ENCODE assay signal across 10 mouse cellular contexts in genomic region chr4:155469590-155470262, GRCm38 (mm10). TPM values are rescaled to one million over a fixed set of nuclear protein-coding genes. Genes with fewer than 3 reads are reported as not detected.
A peak's percentile ranks its signal among the peaks of the same experiment; 100 is the strongest.
DNase-seq lines count a peak whose midpoint lies in the region; ATAC-seq and TF ChIP-seq lines count a peak whose summit lies in the region.
"Had no signal": no experiment of that assay in that cellular context is flagged by ENCODE, and none has a peak within 500 bp of the region (broad histone marks: within the 10 kb centered on the region; RNA-seq: fewer than 3 reads in every experiment).

No protein-coding gene starts in this region.

- 0 out of 2 replicates have a peak, but pooled peaks have one; percentile 17 for ATAC-seq in kidney, embryonic 15.5 days (replicated peaks; ENCODE audit: low FRiP score)

- H3K27me3 ChIP-seq in heart, embryonic 10.5 days (ENCODE audit: insufficient read depth, poor library complexity, severe bottlenecking), result peaks cover 79% of the 10 kb centered on the region
- H3K27me3 ChIP-seq in E14TG2a.4 (ENCODE audit: insufficient read depth, low read length), result peaks cover 65% of the 10 kb centered on the region
- no peaks in the 10 kb centered on the region for H3K27me3 ChIP-seq in kidney, embryonic 15.5 days

- H3K36me3 ChIP-seq in heart, embryonic 10.5 days, result no peaks in the 10 kb centered on the region
- H3K36me3 ChIP-seq in E14TG2a.4 (ENCODE audit: insufficient read depth, low read length), result no peaks in the 10 kb centered on the region
- no peaks in the 10 kb centered on the region for H3K36me3 ChIP-seq in kidney, embryonic 15.5 days
- H3K36me3 ChIP-seq: G1E had no signal

- no peak overlapping the region for H3K27ac ChIP-seq in heart, embryonic 10.5 days
- no peak overlapping the region for H3K27ac ChIP-seq in kidney, embryonic 15.5 days
- H3K27ac ChIP-seq: liver, embryonic 14.5 days had no signal

- no peak overlapping the region; the same call in 1 of the 2 replicates for H3K4me3 ChIP-seq in heart, embryonic 10.5 days
- H3K4me3 ChIP-seq in E14TG2a.4 (replicated peaks; ENCODE audit: low read length), result peak overlapping the region; percentile 74
- H3K4me3 ChIP-seq in kidney, embryonic 15.5 days (replicated peaks), result no peak overlapping the region

- H3K9ac ChIP-seq in kidney, embryonic 15.5 days, result no peak overlapping the region
- H3K9ac ChIP-seq: liver, embryonic 14.5 days had no signal

- TF ChIP-seq CTCF in E14TG2a.4 (conservative IDR thresholded peaks at IDR 0.05; ENCODE audit: low read length), result no peak

- no peaks in the 10 kb centered on the region for H3K9me3 ChIP-seq in heart, embryonic 10.5 days
- H3K9me3 ChIP-seq in E14TG2a.4 (ENCODE audit: low read length), result no peaks in the 10 kb centered on the region
- H3K9me3 ChIP-seq in kidney, embryonic 15.5 days (replicated peaks), result no peaks in the 10 kb centered on the region
- H3K9me3 ChIP-seq: G1E had no signal

- peaks cover 18% of the 10 kb centered on the region for H3K4me1 ChIP-seq in heart, embryonic 10.5 days
- peaks cover 47% of the 10 kb centered on the region for H3K4me1 ChIP-seq in E14TG2a.4 (replicated peaks; ENCODE audit: low read depth, low read length)
- H3K4me1 ChIP-seq in kidney, embryonic 15.5 days, result peaks cover 14% of the 10 kb centered on the region; the same call in 1 of the 2 replicates

- WGBS in heart, embryonic 10.5 days, result 70% methylated on average over 18 of the region's 18 CpGs
- WGBS in kidney, embryonic 15.5 days, result 83% methylated on average over 18 of the region's 18 CpGs

- peak overlapping the region; percentile 55 for H3K4me2 ChIP-seq in kidney, embryonic 15.5 days

- peak; percentile 98 for DNase-seq in heart, adult 11 months
- no peak for DNase-seq in heart, embryonic 10.5 days (ENCODE audit: low spot score)
- peak; percentile 92 for DNase-seq in gastrocnemius, adult 18-20 months (ENCODE audit: low spot score)
- DNase-seq in c-Kit-positive CD71-positive TER-119-positive erythroid progenitor cells, embryonic 14.5 days (ENCODE audit: low spot score), result no peak
- no peak for DNase-seq in B cell, adult 2 months
- DNase-seq in neural tube, embryonic 10.5 days (ENCODE audit: extremely low spot score, low spot score), result no peak

RNA-seq across cellular contexts. Expression of gene Tmem52, which starts 0.8 kb away (rescaled TPM):
- not detected in 2 replicates for polyA plus RNA-seq in heart, embryonic 10.5 days (2016; fragmentation: Nextera tagmentation; extraction: Ambion mirVana)
- total RNA-seq in gastrocnemius, adult 18-20 months (2021), result 100 to 1,000 TPM; 138 to 243 TPM
- polyA plus RNA-seq in kidney, embryonic 15.5 days (2015; fragmentation: Nextera tagmentation; extraction: Ambion mirVana), result 1.0 and 1.1 TPM in 2 replicates
- polyA plus RNA-seq: G1E; liver, embryonic 14.5 days had no signal

RNA-seq across cellular contexts. Expression of gene Gnb1, which starts 21.4 kb away (rescaled TPM):
- 416 and 440 TPM in 2 replicates for polyA plus RNA-seq in heart, embryonic 10.5 days (2016; fragmentation: Nextera tagmentation; extraction: Ambion mirVana)
- total RNA-seq in gastrocnemius, adult 18-20 months (2021), result 10 to 100 TPM; 48.6 to 59.8 TPM
- polyA plus RNA-seq in kidney, embryonic 15.5 days (2015; fragmentation: Nextera tagmentation; extraction: Ambion mirVana), result 476 and 488 TPM in 2 replicates

Comparison
In these comparisons a context has a peak if more than half of its experiments do, and no peak if none do; other contexts are left out.
1. DNase-seq: peak in heart, adult 11 months (single experiment) and gastrocnemius, adult 18-20 months (single experiment); none in heart, embryonic 10.5 days (single experiment), c-Kit-positive CD71-positive TER-119-positive erythroid progenitor cells, embryonic 14.5 days (single experiment), B cell, adult 2 months (0 of 2) and neural tube, embryonic 10.5 days (single experiment).